Mouse (Mus musculus) liver, embryonic 16.5 days (tissue): Measurements from ENCODE around the gene Ros1. TPM values are rescaled to one million over a fixed set of nuclear protein-coding genes. Genes with fewer than 3 reads are reported as not detected.

ENCODE experiments used
- ATAC-seq: fragments of 200-750 bp; cut with Nextera tagmentation; 2 replicates; pipeline ENCODE4 v1.8.0; 2017; ENCODE audit warnings: low read depth, mild to moderate bottlenecking, moderate number of reproducible peaks, moderate library complexity
- H3K27ac ChIP-seq: fragments of 300-500 bp; sonication (generic); 2 replicates; pipeline ENCODE4 v1.5.1; 2014; ENCODE audit warnings: mild to moderate bottlenecking, low read length
- H3K27me3 ChIP-seq: fragments of 300-500 bp; sonication (generic); 2 replicates; pipeline ENCODE4 v1.6.1; 2014; ENCODE audit warnings: low read depth, low read length, mixed read lengths; ENCODE audit not compliant: control insufficient read depth, insufficient read depth
- H3K36me3 ChIP-seq: fragments of 300-500 bp; sonication (generic); 2 replicates; pipeline ENCODE4 v1.6.1; 2014; ENCODE audit warnings: mild to moderate bottlenecking; ENCODE audit not compliant: control insufficient read depth, insufficient read depth
- H3K4me1 ChIP-seq: fragments of 300-500 bp; sonication (generic); 2 replicates; pipeline ENCODE4 v1.6.1; 2014; ENCODE audit warnings: low read depth, low read length, mixed read lengths; ENCODE audit not compliant: control insufficient read depth
- H3K4me2 ChIP-seq: fragments of 300-500 bp; sonication (generic); 2 replicates; pipeline ENCODE4 v1.6.1; 2014; ENCODE audit warnings: low read depth, low read length, mixed read lengths
- H3K4me3 ChIP-seq: fragments of 300-500 bp; sonication (generic); 2 replicates; pipeline ENCODE4 v1.5.1; 2014; ENCODE audit warnings: low read depth, mild to moderate bottlenecking, low read length
- H3K9ac ChIP-seq: fragments of 300-500 bp; sonication (generic); 2 replicates; pipeline ENCODE4 v1.6.1; 2014; ENCODE audit warnings: low read depth, low read length
- H3K9me3 ChIP-seq: fragments of 300-500 bp; sonication (generic); replicated peaks from 2 replicates; pipeline ENCODE4 v1.6.1; 2016; ENCODE audit warnings: low read length; ENCODE audit not compliant: control insufficient read depth
- WGBS: fragments of 180-500 bp; shearing (Covaris S2); extraction: QIAGEN DNeasy Blood & Tissue Kit; methylation state at CpG from one replicate; pipeline ENCODE4 v1.1.7; 2014; ENCODE audit not compliant: insufficient replicate concordance; 5-methylcytosine and 5-hydroxymethylcytosine counted together
- polyA plus RNA-seq: library from polyadenylated mRNA; unstranded; fragments of >200 nt; fragmentation: Nextera tagmentation; extraction: Ambion mirVana; gene quantifications from 2 replicates; pipeline ENCODE4 v1.2.1, GENCODE M21; 2015

Gene Ros1
- polyA plus RNA-seq, 1 experiment from 2014 or later, result 0.04 TPM

DNA sequence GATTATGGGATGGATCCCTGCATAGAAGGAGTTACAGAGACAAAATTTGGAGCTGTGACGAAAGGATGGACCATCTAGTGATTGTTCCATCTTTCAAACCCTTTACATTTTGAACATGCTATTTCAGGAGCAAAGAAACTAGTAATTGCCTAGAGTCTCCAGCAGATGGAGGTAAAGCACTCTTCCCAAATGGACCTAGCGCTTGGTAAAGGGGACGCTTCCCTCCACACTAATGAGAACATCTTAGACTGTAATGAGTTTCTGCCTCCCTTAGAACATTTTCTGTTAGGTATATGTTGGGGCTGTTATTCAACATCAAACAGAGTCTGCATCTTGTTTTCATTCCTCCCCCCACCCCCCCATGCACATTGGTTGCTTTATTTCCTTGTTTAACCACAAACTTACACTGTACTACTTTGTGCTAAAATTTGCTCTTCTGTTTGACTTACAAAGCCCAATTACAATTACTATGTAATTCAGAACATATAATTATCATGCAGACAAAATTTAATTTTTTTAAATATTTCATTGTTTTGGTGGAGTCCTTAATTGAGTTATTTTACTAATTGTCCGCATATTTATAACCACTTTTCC, 88.8 kb downstream of the Ros1 start:
- no peak overlapping the region for H3K27ac ChIP-seq
- 38% methylated on average over 4 of the region's 4 CpGs for WGBS
- H3K4me1 ChIP-seq, result no peaks in the 10 kb centered on the region
- H3K9ac ChIP-seq, result no peak overlapping the region
- H3K9me3 ChIP-seq, result no peaks in the 10 kb centered on the region
- no peaks in the 10 kb centered on the region for H3K27me3 ChIP-seq
- no peaks in the 10 kb centered on the region for H3K36me3 ChIP-seq
- ATAC-seq, result no peak
- no peak overlapping the region for H3K4me2 ChIP-seq
- no peak overlapping the region for H3K4me3 ChIP-seq

GRCm38 (mm10) chr10:52101273-52101672, 93.8 kb downstream of the Ros1 start:
- Histone ChIP-seq H3K27me3 (no peaks in the 10 kb centered on the region), H3K36me3 (no peaks in the 10 kb centered on the region), H3K9me3 (no peaks in the 10 kb centered on the region), H3K4me3 (no peak overlapping the region), H3K27ac (no peak overlapping the region), H3K4me2 (no peak overlapping the region), H3K9ac (no peak overlapping the region), H3K4me1 (no peaks in the 10 kb centered on the region)
- 54% methylated on average over 1 of the region's 1 CpGs for WGBS
- no peak for ATAC-seq

- no peak for ATAC-seq
- no peak overlapping the region for H3K4me3 ChIP-seq
- H3K4me1 ChIP-seq, result no peaks in the 10 kb centered on the region
- H3K9ac ChIP-seq, result no peak overlapping the region
- H3K27ac ChIP-seq, result no peak overlapping the region
- no peaks in the 10 kb centered on the region for H3K36me3 ChIP-seq
- H3K27me3 ChIP-seq, result no peaks in the 10 kb centered on the region
- no peak overlapping the region for H3K4me2 ChIP-seq
- WGBS, result 69% methylated on average over 4 of the region's 4 CpGs
- H3K9me3 ChIP-seq, result no peaks in the 10 kb centered on the region
Observed at GRCm38 (mm10) chr10:52092181-52092580, 102.9 kb downstream of the Ros1 start.

GRCm38 (mm10) chr10:52086681-52087080, 108.4 kb downstream of the Ros1 start:
- H3K4me1 ChIP-seq, result no peaks in the 10 kb centered on the region
- H3K27me3 ChIP-seq, result no peaks in the 10 kb centered on the region
- no peaks in the 10 kb centered on the region for H3K9me3 ChIP-seq
- H3K4me3 ChIP-seq, result no peak overlapping the region
- H3K9ac ChIP-seq, result no peak overlapping the region
- 72% methylated on average over 6 of the region's 6 CpGs for WGBS
- no peak for ATAC-seq
- H3K27ac ChIP-seq, result no peak overlapping the region
- no peaks in the 10 kb centered on the region for H3K36me3 ChIP-seq
- no peak overlapping the region for H3K4me2 ChIP-seq

GRCm38 (mm10) chr10:52072482-52072881, 122.6 kb downstream of the Ros1 start:
- Histone ChIP-seq H3K9me3 (no peaks in the 10 kb centered on the region), H3K27me3 (no peaks in the 10 kb centered on the region), H3K4me3 (no peak overlapping the region), H3K9ac (no peak overlapping the region), H3K4me1 (no peaks in the 10 kb centered on the region), H3K4me2 (no peak overlapping the region), H3K36me3 (no peaks in the 10 kb centered on the region), H3K27ac (no peak overlapping the region)
- ATAC-seq, result no peak

DNA sequence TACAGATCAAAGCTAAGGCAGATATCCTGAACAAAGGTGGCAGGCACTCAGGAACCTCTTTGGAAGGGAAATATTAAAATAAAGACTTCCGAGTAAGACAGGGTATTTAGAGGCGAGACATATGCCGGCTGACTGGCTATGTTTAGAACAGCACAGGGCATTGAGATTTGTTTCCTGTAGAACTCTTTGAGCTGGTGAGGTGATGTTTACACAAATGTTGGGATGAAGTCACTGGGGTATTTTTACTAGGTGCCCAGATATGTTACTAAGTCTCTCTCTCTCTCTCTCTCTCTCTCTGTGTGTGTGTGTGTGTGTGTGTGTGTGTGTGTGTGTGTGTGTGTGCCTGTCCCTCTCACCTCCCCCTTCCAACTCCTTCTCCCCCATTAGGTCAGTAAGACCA, 146.8 kb downstream of the Ros1 start:
- Histone ChIP-seq H3K36me3 (no peaks in the 10 kb centered on the region), H3K27ac (no peak overlapping the region), H3K4me1 (no peaks in the 10 kb centered on the region), H3K4me3 (no peak overlapping the region), H3K27me3 (no peaks in the 10 kb centered on the region), H3K9ac (no peak overlapping the region), H3K9me3 (no peaks in the 10 kb centered on the region), H3K4me2 (no peak overlapping the region)
- 37% methylated on average over 3 of the region's 3 CpGs for WGBS
- no peak for ATAC-seq

DNA sequence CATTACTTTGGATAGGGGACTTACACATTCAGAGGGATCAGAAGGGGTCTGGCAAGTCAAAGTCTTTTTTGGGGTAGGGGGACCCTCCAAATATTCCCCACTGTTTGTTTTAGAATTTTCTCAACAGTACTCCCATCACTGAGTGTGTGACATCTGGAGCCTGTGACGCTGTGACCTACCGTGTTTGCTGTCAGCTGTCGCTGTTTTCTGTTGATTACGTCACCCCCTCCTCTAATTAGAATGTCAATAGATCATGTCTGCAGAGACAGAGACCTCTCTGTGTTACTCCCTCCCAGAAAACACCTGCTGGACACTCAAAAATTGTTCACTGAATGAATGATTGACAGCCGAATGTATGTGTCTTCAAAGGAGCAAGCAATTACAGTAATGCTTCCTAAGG, 152.0 kb downstream of the Ros1 start:
- H3K4me3 ChIP-seq, result no peak overlapping the region
- no peaks in the 10 kb centered on the region for H3K36me3 ChIP-seq
- no peak overlapping the region for H3K9ac ChIP-seq
- H3K4me1 ChIP-seq, result no peaks in the 10 kb centered on the region
- 57% methylated on average over 5 of the region's 5 CpGs for WGBS
- H3K27ac ChIP-seq, result no peak overlapping the region
- no peaks in the 10 kb centered on the region for H3K27me3 ChIP-seq
- H3K4me2 ChIP-seq, result no peak overlapping the region
- no peaks in the 10 kb centered on the region for H3K9me3 ChIP-seq
- no peak for ATAC-seq

DNA sequence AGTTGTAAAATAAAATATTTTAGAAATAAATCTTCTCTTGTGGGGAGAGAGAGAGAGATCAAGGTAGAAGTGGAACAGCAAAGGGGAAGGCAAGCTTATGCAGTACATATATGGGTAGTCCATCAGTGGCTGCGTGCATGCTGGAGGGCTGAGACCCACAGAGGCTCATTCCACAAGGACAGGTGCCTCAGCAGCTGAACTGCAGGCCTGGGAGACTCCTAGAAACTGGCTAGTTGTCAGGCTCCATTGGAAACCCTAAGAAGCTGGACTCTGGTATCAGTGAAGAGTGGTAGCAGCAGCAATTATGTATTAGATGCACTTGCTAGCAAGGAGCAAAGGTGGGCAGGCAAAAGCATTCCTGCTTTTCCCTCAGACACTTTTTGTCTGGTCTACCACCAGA, 155.7 kb downstream of the Ros1 start:
- no peak overlapping the region for H3K27ac ChIP-seq
- H3K9ac ChIP-seq, result no peak overlapping the region
- H3K27me3 ChIP-seq, result no peaks in the 10 kb centered on the region
- 32% methylated on average over 1 of the region's 1 CpGs for WGBS
- no peaks in the 10 kb centered on the region for H3K36me3 ChIP-seq
- H3K4me1 ChIP-seq, result no peaks in the 10 kb centered on the region
- no peak overlapping the region for H3K4me3 ChIP-seq
- ATAC-seq, result no peak
- H3K4me2 ChIP-seq, result no peak overlapping the region
- H3K9me3 ChIP-seq, result no peaks in the 10 kb centered on the region

DNA sequence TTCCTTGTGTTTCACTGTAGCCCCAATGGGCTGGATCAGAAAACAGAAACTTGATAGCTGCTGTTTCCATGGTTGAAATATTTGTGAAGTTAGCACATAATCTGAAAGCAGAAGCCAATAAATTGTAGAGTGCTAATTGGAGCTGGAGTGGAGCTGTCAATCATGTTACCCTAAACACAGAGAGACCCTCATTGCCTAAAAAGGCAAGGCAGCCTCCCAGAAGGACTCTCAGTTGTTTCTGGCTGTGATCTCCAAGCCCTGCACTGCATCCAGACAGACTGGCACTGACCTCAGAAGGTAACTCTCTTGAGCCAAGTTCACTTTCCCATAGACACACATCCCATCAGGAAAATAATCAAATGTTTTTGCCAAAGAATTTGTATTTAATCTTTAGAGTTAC, 161.3 kb downstream of the Ros1 start:
- Histone ChIP-seq H3K27ac (no peak overlapping the region), H3K9ac (no peak overlapping the region), H3K4me1 (no peaks in the 10 kb centered on the region), H3K4me2 (no peak overlapping the region), H3K36me3 (no peaks in the 10 kb centered on the region), H3K9me3 (no peaks in the 10 kb centered on the region), H3K27me3 (peaks cover 10% of the 10 kb centered on the region), H3K4me3 (no peak overlapping the region)
- no peak for ATAC-seq
